Mouse (Mus musculus) C3H10T1/2 (cell line): ENCODE measurements around the gene Chit1. TPM values are rescaled to one million over a fixed set of nuclear protein-coding genes. Genes with fewer than 3 reads are reported as not detected.

Source experiments
- polyA plus RNA-seq, 2 experiments: library from polyadenylated mRNA; unstranded; fragments of >200 nt; fragmentation: generic; extraction: Trizol; gene quantifications; one replicate each; pipeline ENCODE4 v1.2.1; 2012; ENCODE audit warnings: missing spikeins in 2 of 2

Gene Chit1
- under 1 TPM in 1 of 2 experiments, not detected in 1; 0.01 TPM for polyA plus RNA-seq

GRCm38 (mm10) chr1:134110979-134111378 is at the start of gene Chit1:
Gene Chit1, plus strand, starts transcription at chr1:134111242.

GRCm38 (mm10) chr1:134078802-134079476 is 32.1 kb upstream of the Chit1 start, which contains the start of gene Btg2:
Gene Btg2, minus strand, starts transcription at chr1:134079120.

GRCm38 (mm10) chr1:134182025-134182424 is 71.0 kb downstream of the Chit1 start, which contains the start of gene Chil1:
Gene Chil1, plus strand, starts transcription at chr1:134182176.

GRCm38 (mm10) chr1:134193126-134193525 is 82.1 kb downstream of the Chit1 start, which contains the start of gene Mybph:
Gene Mybph, plus strand, starts transcription at chr1:134193448.

Other genes starting within 250 kb of the Chit1 start
- under 1 TPM; 0.02 to 0.24 TPM for gene Optc, start 203.2 kb upstream of the Chit1 start, polyA plus RNA-seq
- 10 to 100 TPM in 1 of 2 experiments, 1 to 10 TPM in 1; 1.4 to 65.5 TPM for gene Prelp, start 189.8 kb upstream of the Chit1 start, polyA plus RNA-seq
- 1 to 10 TPM in 1 of 2 experiments, under 1 TPM in 1; 0.01 to 4.6 TPM for gene Fmod, start 74.0 kb upstream of the Chit1 start, polyA plus RNA-seq
- 1 to 10 TPM; 1.7 to 8.5 TPM for gene Btg2, start 32.1 kb upstream of the Chit1 start, polyA plus RNA-seq
- gene Chil1, start 70.9 kb downstream of the Chit1 start, polyA plus RNA-seq, result under 1 TPM in 1 of 2 experiments, not detected in 1; 0.17 TPM
- not detected for gene Mybph, start 82.2 kb downstream of the Chit1 start, polyA plus RNA-seq
- not detected for gene Adora1, start 124.2 kb downstream of the Chit1 start, polyA plus RNA-seq
- gene Myog, start 178.7 kb downstream of the Chit1 start, polyA plus RNA-seq, result under 1 TPM in 1 of 2 experiments, not detected in 1; 0.02 TPM
- under 1 TPM; 0.05 to 0.24 TPM for gene Ppfia4, start 221.7 kb downstream of the Chit1 start, polyA plus RNA-seq